Comparison of ENCODE assay signal across 28 mouse cellular contexts in the genomic region with DNA sequence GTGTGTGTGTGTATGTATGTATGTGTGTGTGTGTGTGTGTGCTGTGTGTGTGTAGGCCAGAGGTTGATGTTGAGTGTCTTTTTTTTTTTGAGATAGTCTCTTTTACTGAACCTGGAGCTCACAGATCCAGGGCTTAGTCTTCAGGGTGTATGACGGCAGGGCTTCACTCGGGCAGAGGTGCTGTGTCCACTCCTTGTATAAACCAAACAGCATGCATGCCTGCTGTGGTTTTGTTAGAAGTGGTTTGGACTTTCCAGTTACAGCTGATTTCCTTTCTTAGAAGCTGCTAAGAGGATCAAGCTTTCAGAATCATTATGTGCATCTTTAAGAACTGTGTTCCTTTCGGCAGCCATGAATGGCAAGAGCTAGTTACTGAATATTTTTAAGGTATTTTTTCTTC. TPM values are rescaled to one million over a fixed set of nuclear protein-coding genes. Genes with fewer than 3 reads are reported as not detected.
DNase-seq lines count a peak whose midpoint lies in the region; TF ChIP-seq lines count a peak whose summit lies in the region.
"Had no signal": no experiment of that assay in that cellular context is flagged by ENCODE, and none has a peak within 500 bp of the region (broad histone marks: within the 10 kb centered on the region; RNA-seq: fewer than 3 reads in every experiment).

No protein-coding gene starts in this region.

- peak overlapping the region; percentile 32 for H3K4me2 ChIP-seq in CH12.LX (ENCODE audit: insufficient read depth, low read depth, poor library complexity, severe bottlenecking)
- H3K4me2 ChIP-seq: forebrain, embryonic 13.5 days; heart, embryonic 13.5 days; hindbrain, embryonic 14.5 days; intestine, embryonic 15.5 days had no signal

- H3K9me3 ChIP-seq in CH12.LX (replicated peaks; ENCODE audit: low read length), result no peaks in the 10 kb centered on the region
- H3K9me3 ChIP-seq: forebrain, embryonic 10.5 days; forebrain, embryonic 13.5 days; heart, embryonic 10.5 days; heart, embryonic 13.5 days; intestine, embryonic 15.5 days had no signal

- H3K9ac ChIP-seq in CH12.LX (ENCODE audit: insufficient read depth, low read depth), result no peak overlapping the region
- H3K9ac ChIP-seq: forebrain, embryonic 13.5 days; heart, embryonic 13.5 days; hindbrain, embryonic 14.5 days; intestine, embryonic 15.5 days had no signal

- peak overlapping the region; percentile 13; the same call in 1 of the 2 replicates for H3K27ac ChIP-seq in CH12.LX (ENCODE audit: insufficient read depth, low read depth)
- H3K27ac ChIP-seq: forebrain, embryonic 10.5 days; forebrain, embryonic 13.5 days; heart, adult 2 months; heart, embryonic 10.5 days; hindbrain, embryonic 14.5 days; hindbrain, postnatal 0 days; intestine, embryonic 15.5 days had no signal

- TF ChIP-seq EP300 in CH12.LX (IDR thresholded peaks at IDR 0.05; ENCODE audit: low read length), result no peak

- H3K4me1 ChIP-seq in CH12.LX (ENCODE audit: control insufficient read depth in 1 of 2, insufficient read depth in 2 of 2), result peaks cover 27 to 55% of the 10 kb centered on the region in 2 experiments
- H3K4me1 ChIP-seq: forebrain, embryonic 10.5 days; forebrain, embryonic 13.5 days had no signal

- peaks cover 4 to 22% of the 10 kb centered on the region in 2 experiments for H3K36me3 ChIP-seq in CH12.LX (replicated peaks in 1 of 2; ENCODE audit: control insufficient read depth in 1 of 2, insufficient read depth in 1 of 2, low read length in 1 of 2)
- H3K36me3 ChIP-seq: intestine, embryonic 15.5 days had no signal

- in situ Hi-C loops in CH12.LX (cut with MboI; ENCODE audit: low pct_ligation_motif_present, low pct_unique_long_range_greater_than_20kb, low sequenced_read_pairs), result no loop called here

- no peaks in the 10 kb centered on the region for H3K27me3 ChIP-seq in CH12.LX (replicated peaks)
- H3K27me3 ChIP-seq: forebrain, embryonic 13.5 days; heart, embryonic 13.5 days; intestine, embryonic 15.5 days; Patski had no signal

- TF ChIP-seq POLR2A in CH12.LX (IDR thresholded peaks at IDR 0.05; ENCODE audit: low read depth, low read length), result no peak

- no peak for TF ChIP-seq RAD21 in CH12.LX (IDR thresholded peaks at IDR 0.05; ENCODE audit: low read depth, low read length)

- H3K79me2 ChIP-seq in CH12.LX (replicated peaks; ENCODE audit: control insufficient read depth, extremely low read depth, insufficient read depth, poor library complexity, severe bottlenecking), result no peaks in the 10 kb centered on the region

- dilution Hi-C loops in CH12.LX (cut with MboI; ENCODE audit: extremely low pct_ligation_motif_present, extremely low pct_unique_long_range_greater_than_20kb, low sequenced_read_pairs), result no loop called here

- TF ChIP-seq CTCF in CH12.LX (conservative IDR thresholded peaks at IDR 0.05 in 1 of 2, IDR thresholded peaks at IDR 0.05 in 1 of 2; ENCODE audit: low read depth in 2 of 2, low read length in 2 of 2), result no peak

- H3K4me3 ChIP-seq in CH12.LX (replicated peaks in 1 of 3; ENCODE audit: low read depth in 2 of 3, low read length in 2 of 3, poor library complexity in 1 of 3), result peak overlapping the region in 1 of 3 experiments; percentile 0
- H3K4me3 ChIP-seq: forebrain, embryonic 10.5 days; forebrain, embryonic 13.5 days; heart, adult 2 months; heart, embryonic 10.5 days; heart, embryonic 13.5 days; intestine, embryonic 15.5 days had no signal

- DNase-seq in CD4-positive helper T cell, adult 2 months (ENCODE audit: low read depth, low spot score), result peak; percentile 60
- DNase-seq in CH12.LX (ENCODE audit: extremely low read depth), result no peak
- peak; percentile 39 for DNase-seq in induced T-regulatory cell, adult 2 months (ENCODE audit: low read depth)
- peak; percentile 60 to 75 for DNase-seq in natural killer cell, adult 2 months (ENCODE audit: low spot score in 2 of 2)
- no peak for DNase-seq in urinary bladder, postnatal 4 days (ENCODE audit: low spot score in 2 of 2)
- no peak for DNase-seq in adrenal gland, postnatal 4 days (ENCODE audit: low spot score in 2 of 2)
- DNase-seq in gastrocnemius, adult 8-10 months (ENCODE audit: low spot score in 2 of 2), result no peak
- no peak for DNase-seq in embryo, embryonic 10 days (ENCODE audit: low spot score)
- DNase-seq: adrenal gland, adult 2 months; adrenal gland, postnatal 14 days; cerebellum, adult 18-20 months; cerebellum, adult 9-10 months; cerebellum, postnatal 14 days; gastrocnemius, postnatal 10 days; gastrocnemius, postnatal 36 days; heart, adult 2 months; heart, postnatal 14 days; heart, postnatal 4 days; kidney, adult 11 months had no signal

TF ChIP-seq in CH12.LX, 34 proteins besides CTCF, POLR2A, EP300 and RAD21:
- no peak for TF ChIP-seq ZC3H11A (IDR thresholded peaks at IDR 0.05; ENCODE audit: low read depth, low read length)
- no peak for TF ChIP-seq CHD2 (IDR thresholded peaks at IDR 0.05; ENCODE audit: low read length)
- peak; percentile 40; the same call in 1 of the 2 replicates for TF ChIP-seq BHLHE40 (IDR thresholded peaks at IDR 0.05; ENCODE audit: low read depth, low read length)
- no peak for TF ChIP-seq E2F4 (IDR thresholded peaks at IDR 0.05; ENCODE audit: insufficient replicate concordance, low read depth, low read length)
- TF ChIP-seq SIN3A (IDR thresholded peaks at IDR 0.05; ENCODE audit: low read length), result no peak
- no peak for TF ChIP-seq UBTF (IDR thresholded peaks at IDR 0.05; ENCODE audit: low read depth, low read length)

RNA-seq across cellular contexts. Expression of a gene that starts 18.6 kb away (rescaled TPM):
- total RNA-seq in CH12.LX (2012; rRNA removed) (4.4 and 4.8 TPM in 2 replicates), CH12.LX (2014; rRNA removed) (3.0 and 3.5 TPM in 2 replicates)
- 10.1 and 10.2 TPM in 2 replicates for polyA plus RNA-seq in CH12.LX (2012; ENCODE audit: insufficient read length, low read depth)
- 10 to 100 TPM; 11.2 to 12.0 TPM for total RNA-seq in adrenal gland, postnatal 4 days (2021)
- 1 to 10 TPM; 5.2 to 7.9 (median 6.6) TPM for total RNA-seq in gastrocnemius, adult 8-10 months (2022)

RNA-seq across cellular contexts. Expression of a gene that starts 18.8 kb away (rescaled TPM):
- 1.2 and 1.8 TPM in 2 replicates for total RNA-seq in CH12.LX (2012; rRNA removed)
- total RNA-seq in CH12.LX (2014; rRNA removed), result 1.1 and 1.6 TPM in 2 replicates
- polyA plus RNA-seq in CH12.LX (2012; ENCODE audit: insufficient read length, low read depth), result 1.2 and 1.8 TPM in 2 replicates
- total RNA-seq in adrenal gland, postnatal 4 days (2021), result under 1 TPM; 0.76 to 0.95 TPM
- total RNA-seq in gastrocnemius, adult 8-10 months (2022), result under 1 TPM in 1 of 4 experiments, not detected in 3; 0.12 TPM

RNA-seq across cellular contexts. Expression of a gene that starts 38.4 kb away (rescaled TPM):
- total RNA-seq in CH12.LX (2012; rRNA removed) (not detected in 2 replicates), CH12.LX (2014; rRNA removed) (not detected in 2 replicates)
- polyA plus RNA-seq in CH12.LX (2012; ENCODE audit: insufficient read length, low read depth), result not detected in 2 replicates
- 10 to 100 TPM; 24.9 to 79.3 TPM for total RNA-seq in adrenal gland, postnatal 4 days (2021)
- not detected for total RNA-seq in gastrocnemius, adult 8-10 months (2022)
- total RNA-seq: ES-E14; gastrocnemius, postnatal 36 days; heart, adult 2 months had no signal
- polyA plus RNA-seq: adrenal gland, adult 2 months; forebrain, embryonic 10.5 days; heart, embryonic 10.5 days; Patski had no signal

RNA-seq across cellular contexts. Expression of a gene that starts 49.9 kb away (rescaled TPM):
- total RNA-seq in CH12.LX (2012; rRNA removed) (8.9 and 12.7 TPM in 2 replicates), CH12.LX (2014; rRNA removed) (2.2 and 3.4 TPM in 2 replicates)
- 31.3 and 41.7 TPM in 2 replicates for polyA plus RNA-seq in CH12.LX (2012; ENCODE audit: insufficient read length, low read depth)
- total RNA-seq in adrenal gland, postnatal 4 days (2021), result 10 to 100 TPM; 55.4 to 64.8 TPM
- total RNA-seq in gastrocnemius, adult 8-10 months (2022), result 1 to 10 TPM; 7.6 to 9.9 (median 8.4) TPM

Comparison
In these comparisons a context has a peak if more than half of its experiments do, and no peak if none do; other contexts are left out.
1. DNase-seq: peak in CD4-positive helper T cell, adult 2 months (single experiment), induced T-regulatory cell, adult 2 months (single experiment) and natural killer cell, adult 2 months (2 of 2); none in CH12.LX (single experiment), urinary bladder, postnatal 4 days (0 of 2), adrenal gland, postnatal 4 days (0 of 2), gastrocnemius, adult 8-10 months (0 of 2) and embryo, embryonic 10 days (single experiment).
2. RNA of a gene that starts 38.4 kb away (total RNA-seq): 24.9 to 79.3 TPM in adrenal gland, postnatal 4 days; not detected in CH12.LX and not detected in gastrocnemius, adult 8-10 months; every median in the first group is over 10 times any median in the second.